Comparison of ENCODE assay signal across 12 mouse cellular contexts in the genomic region with DNA sequence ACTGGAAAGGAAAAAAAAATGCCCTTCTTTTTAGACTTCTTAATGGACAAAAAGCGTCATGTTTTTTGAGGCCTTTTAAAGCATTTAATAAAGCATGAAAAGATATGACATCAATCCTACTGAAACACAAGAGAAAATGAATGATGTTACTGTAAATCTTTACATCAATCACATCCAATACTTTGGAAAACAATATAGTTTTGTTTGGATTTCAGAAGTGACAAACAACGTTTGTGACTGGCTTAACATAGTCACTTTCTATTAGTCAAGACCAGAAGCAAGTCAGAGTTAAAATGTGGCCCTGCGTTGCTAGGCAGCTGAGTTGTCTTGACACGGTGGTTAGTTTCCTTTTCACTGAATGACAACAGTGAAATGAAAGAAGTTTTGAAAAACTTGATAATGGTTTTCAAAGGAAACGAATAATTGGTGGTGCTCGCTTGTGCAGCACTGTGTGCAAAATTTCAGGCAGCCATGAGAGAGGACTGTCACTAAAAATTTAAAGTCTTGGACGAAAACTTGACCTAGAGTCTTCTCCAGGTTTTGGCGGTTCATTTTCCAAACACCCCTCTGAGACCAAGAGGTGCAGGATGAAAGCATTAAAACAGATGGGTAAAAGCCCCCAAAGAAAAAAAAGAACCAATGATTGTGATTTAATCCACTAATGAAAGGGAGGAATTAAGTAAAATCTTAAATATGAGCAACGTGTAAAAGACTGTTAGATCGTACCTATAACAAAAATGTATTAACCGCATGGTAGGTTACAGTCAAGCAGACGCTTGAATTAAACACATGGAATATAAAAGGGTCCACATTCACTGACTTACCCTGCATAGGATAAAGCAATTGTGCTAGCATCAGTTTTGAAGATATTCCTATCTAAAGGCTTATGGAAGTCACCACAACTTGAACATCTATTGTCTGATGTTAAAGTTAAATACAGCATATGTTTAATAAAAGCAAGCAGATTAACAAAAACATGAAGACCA.
DNase-seq lines count a peak whose midpoint lies in the region; ATAC-seq and TF ChIP-seq lines count a peak whose summit lies in the region.
"Had no signal": no experiment of that assay in that cellular context is flagged by ENCODE, and none has a peak within 500 bp of the region (broad histone marks: within the 10 kb centered on the region; RNA-seq: fewer than 3 reads in every experiment).

No protein-coding gene starts in this region.

- no peak overlapping the region for H3K4me3 ChIP-seq in hindbrain, embryonic 11.5 days (ENCODE audit: low read depth, low read length)
- no peak overlapping the region for H3K4me3 ChIP-seq in midbrain, postnatal 0 days (ENCODE audit: low read depth, low read length)
- H3K4me3 ChIP-seq in heart, embryonic 10.5 days: no peak overlapping the region
- H3K4me3 ChIP-seq: liver, embryonic 12.5 days had no signal

- no peak for ATAC-seq in cerebellum, adult (ENCODE audit: insufficient number of reproducible peaks, low FRiP score, low TSS enrichment)
- ATAC-seq in hindbrain, embryonic 11.5 days (ENCODE audit: low FRiP score): peak; percentile 70
- ATAC-seq in midbrain, postnatal 0 days (ENCODE audit: low FRiP score): peak; percentile 36; the same call in 1 of the 2 replicates
- ATAC-seq: liver, embryonic 12.5 days had no signal

- no peaks in the 10 kb centered on the region for H3K4me1 ChIP-seq in hindbrain, embryonic 11.5 days (replicated peaks; ENCODE audit: control insufficient read depth, insufficient read depth, low read length)
- H3K4me1 ChIP-seq in midbrain, postnatal 0 days (ENCODE audit: insufficient read depth, low read length): no peaks in the 10 kb centered on the region
- H3K4me1 ChIP-seq in heart, embryonic 10.5 days: no peaks in the 10 kb centered on the region
- H3K4me1 ChIP-seq: liver, embryonic 12.5 days had no signal

- no peak overlapping the region for H3K4me2 ChIP-seq in hindbrain, embryonic 11.5 days (replicated peaks; ENCODE audit: low read depth, low read length)
- no peak overlapping the region for H3K4me2 ChIP-seq in midbrain, postnatal 0 days (ENCODE audit: low read depth, low read length, poor library complexity, severe bottlenecking)
- H3K4me2 ChIP-seq: liver, embryonic 12.5 days had no signal

- no peaks in the 10 kb centered on the region for H3K36me3 ChIP-seq in hindbrain, embryonic 11.5 days (ENCODE audit: control insufficient read depth, insufficient read depth, low read length)
- no peaks in the 10 kb centered on the region for H3K36me3 ChIP-seq in midbrain, postnatal 0 days (ENCODE audit: insufficient read depth, low read length)
- H3K36me3 ChIP-seq in heart, embryonic 10.5 days: no peaks in the 10 kb centered on the region
- H3K36me3 ChIP-seq: liver, embryonic 12.5 days had no signal

- no peak overlapping the region for H3K9ac ChIP-seq in hindbrain, embryonic 11.5 days (ENCODE audit: low read depth, low read length)
- H3K9ac ChIP-seq in midbrain, postnatal 0 days (replicated peaks; ENCODE audit: low read length, poor library complexity, severe bottlenecking): no peak overlapping the region
- H3K9ac ChIP-seq: liver, embryonic 12.5 days had no signal

- H3K27ac ChIP-seq in hindbrain, embryonic 11.5 days (ENCODE audit: low read depth, low read length): peak overlapping the region; percentile 19; the same call in 1 of the 2 replicates
- H3K27ac ChIP-seq in midbrain, postnatal 0 days (ENCODE audit: low read depth, low read length): no peak overlapping the region
- H3K27ac ChIP-seq in heart, embryonic 10.5 days: no peak overlapping the region
- H3K27ac ChIP-seq: liver, embryonic 12.5 days; stomach, postnatal 0 days had no signal

- H3K9me3 ChIP-seq in hindbrain, embryonic 11.5 days (ENCODE audit: control insufficient read depth, low read length): no peaks in the 10 kb centered on the region
- no peaks in the 10 kb centered on the region for H3K9me3 ChIP-seq in midbrain, postnatal 0 days (ENCODE audit: low read length)
- no peaks in the 10 kb centered on the region for H3K9me3 ChIP-seq in heart, embryonic 10.5 days
- H3K9me3 ChIP-seq: liver, embryonic 12.5 days had no signal

- 35% methylated on average over 12 of the region's 12 CpGs for whole genome bisulfite sequencing in hindbrain, embryonic 11.5 days
- WGBS in midbrain, postnatal 0 days: 32% methylated on average over 12 of the region's 12 CpGs
- 80% methylated on average over 12 of the region's 12 CpGs for WGBS in heart, embryonic 10.5 days

- DNase-seq in cerebellum, adult 9-11 months: peak; percentile 49
- peak; percentile 16 to 59 for DNase-seq in cerebellum, postnatal 36 days
- peak; percentile 52 for DNase-seq in hindbrain, embryonic 11.5 days (ENCODE audit: low spot score)
- peak; percentile 72 for DNase-seq in midbrain, postnatal 0 days (ENCODE audit: low spot score)
- no peak for DNase-seq in heart, embryonic 10.5 days (ENCODE audit: low spot score)
- no peak for DNase-seq in adrenal gland, postnatal 10 days
- DNase-seq in kidney, postnatal 10 days: no peak
- DNase-seq: kidney, postnatal 14 days; lung, postnatal 14 days had no signal

- H3K27me3 ChIP-seq in hindbrain, embryonic 11.5 days (ENCODE audit: control insufficient read depth, insufficient read depth, low read length): peaks cover 6% of the 10 kb centered on the region; the same call in 1 of the 2 replicates
- H3K27me3 ChIP-seq in midbrain, postnatal 0 days (ENCODE audit: insufficient read depth, low read length): peaks cover 32% of the 10 kb centered on the region
- H3K27me3 ChIP-seq in heart, embryonic 10.5 days (ENCODE audit: insufficient read depth, poor library complexity, severe bottlenecking): no peaks in the 10 kb centered on the region
- H3K27me3 ChIP-seq: liver, embryonic 12.5 days had no signal

- no peak for TF ChIP-seq CTCF in midbrain, postnatal 0 days (IDR thresholded peaks at IDR 0.05)

Comparison
In these comparisons a context has a peak if more than half of its experiments do, and no peak if none do; other contexts are left out.
1. DNase-seq: peak in cerebellum, adult 9-11 months (single experiment), cerebellum, postnatal 36 days (2 of 2), hindbrain, embryonic 11.5 days (single experiment) and midbrain, postnatal 0 days (single experiment); none in heart, embryonic 10.5 days (single experiment), adrenal gland, postnatal 10 days (single experiment) and kidney, postnatal 10 days (single experiment).